In the genomic region with DNA sequence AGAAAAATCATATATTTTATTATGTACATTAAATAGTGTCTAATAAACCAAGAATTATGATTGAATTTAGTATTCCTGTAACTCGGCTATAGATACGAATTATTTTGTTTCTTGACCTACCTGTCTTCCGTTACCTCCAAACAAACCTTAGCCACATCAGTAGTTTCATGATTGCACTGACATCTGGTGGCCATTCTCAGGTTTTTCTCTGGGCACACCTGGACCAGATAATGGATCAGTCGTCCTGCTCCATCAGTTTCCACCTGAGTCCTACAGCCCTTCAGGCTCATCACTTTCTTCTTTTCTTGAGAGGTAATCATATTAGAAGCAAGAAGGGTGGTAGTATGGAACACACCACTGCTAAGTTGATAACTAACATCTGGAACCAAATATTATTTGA, we compare ENCODE assay signal across 21 mouse cellular contexts.
A peak's percentile ranks its signal among the peaks of the same experiment; 100 is the strongest.
DNase-seq lines count a peak whose midpoint lies in the region; ATAC-seq and TF ChIP-seq lines count a peak whose summit lies in the region.
"Had no signal": no experiment of that assay in that cellular context is flagged by ENCODE, and none has a peak within 500 bp of the region (broad histone marks: within the 10 kb centered on the region; RNA-seq: fewer than 3 reads in every experiment).

No protein-coding gene starts in this region.

- no peaks in the 10 kb centered on the region for H3K36me3 ChIP-seq in kidney, adult 2 months (ENCODE audit: control insufficient read depth, insufficient read depth, low read length)
- H3K36me3 ChIP-seq in lung, postnatal 0 days (ENCODE audit: insufficient read depth, low read length) = no peaks in the 10 kb centered on the region
- H3K36me3 ChIP-seq in splenic B cell, adult 2 months (ENCODE audit: control insufficient read depth, insufficient read depth, low read length, poor library complexity, severe bottlenecking) = no peaks in the 10 kb centered on the region
- H3K36me3 ChIP-seq: embryonic facial prominence, embryonic 12.5 days; kidney, embryonic 15.5 days; limb, embryonic 13.5 days; liver, embryonic 15.5 days; midbrain, embryonic 12.5 days had no signal

- CTCF ChIA-PET in Patski (lab: Charles Lee) = no interaction called here

- ATAC-seq in lung, postnatal 0 days = no peak
- no peak for ATAC-seq in Patski
- ATAC-seq: CD4-positive, CD25-positive, alpha-beta regulatory T cell, adult 4 months had no signal

- H3K4me2 ChIP-seq in lung, postnatal 0 days (replicated peaks; ENCODE audit: low read depth, low read length) = no peak overlapping the region
- H3K4me2 ChIP-seq: embryonic facial prominence, embryonic 12.5 days; hindbrain, embryonic 13.5 days; kidney, embryonic 15.5 days; limb, embryonic 13.5 days; liver, embryonic 15.5 days; midbrain, embryonic 12.5 days had no signal

- peak; percentile 11 for DNase-seq in kidney, adult 2 months
- no peak for DNase-seq in kidney, adult 11 months
- no peak for DNase-seq in lung, postnatal 0 days (ENCODE audit: low spot score)
- no peak for DNase-seq in lung, postnatal 4 days
- no peak for DNase-seq in Patski (ENCODE audit: low read depth, low spot score)
- peak; percentile 3 for DNase-seq in splenic B cell, adult 2 months (ENCODE audit: low read depth, low spot score)
- no peak for DNase-seq in Muller cell, postnatal 12 days (ENCODE audit: inconsistent ontology term)
- DNase-seq: adrenal gland, postnatal 25 days; cerebellum, adult 8-10 months; gastrocnemius, postnatal 10 days; layer of hippocampus, adult 9-11 months; lung, postnatal 36 days; right cerebral cortex, adult 18-20 months; thymus, adult 2 months had no signal

- no peak; the same call in 1 of the 2 replicates for TF ChIP-seq CTCF in kidney, adult 2 months (conservative IDR thresholded peaks at IDR 0.05; ENCODE audit: insufficient read depth, insufficient read length, low read depth, low read length)
- peak; percentile 41 for TF ChIP-seq CTCF in lung, postnatal 0 days (IDR thresholded peaks at IDR 0.05)
- peak; percentile 37 for TF ChIP-seq CTCF in Patski (IDR thresholded peaks at IDR 0.05)

- no peaks in the 10 kb centered on the region for H3K4me1 ChIP-seq in kidney, adult 2 months (ENCODE audit: control insufficient read depth, insufficient read depth, low read length)
- H3K4me1 ChIP-seq in lung, postnatal 0 days (ENCODE audit: insufficient read depth, low read depth, low read length) = no peaks in the 10 kb centered on the region
- H3K4me1 ChIP-seq: embryonic facial prominence, embryonic 12.5 days; hindbrain, embryonic 13.5 days; kidney, embryonic 15.5 days; limb, embryonic 13.5 days; liver, embryonic 15.5 days; midbrain, embryonic 12.5 days had no signal

- no peak overlapping the region for H3K9ac ChIP-seq in lung, postnatal 0 days (replicated peaks; ENCODE audit: low read depth)
- H3K9ac ChIP-seq: embryonic facial prominence, embryonic 12.5 days; hindbrain, embryonic 13.5 days; kidney, embryonic 15.5 days; limb, embryonic 13.5 days; liver, embryonic 15.5 days; midbrain, embryonic 12.5 days had no signal

- no peak for TF ChIP-seq EP300 in lung, postnatal 0 days (IDR thresholded peaks at IDR 0.05)

- no peaks in the 10 kb centered on the region for H3K27me3 ChIP-seq in kidney, adult 2 months (replicated peaks; ENCODE audit: control insufficient read depth, insufficient read depth, low read length)
- H3K27me3 ChIP-seq in lung, postnatal 0 days (replicated peaks; ENCODE audit: insufficient read depth, low read length) = no peaks in the 10 kb centered on the region
- no peaks in the 10 kb centered on the region for H3K27me3 ChIP-seq in Patski
- H3K27me3 ChIP-seq in splenic B cell, adult 2 months (ENCODE audit: control insufficient read depth, insufficient read depth, low read length, poor library complexity, severe bottlenecking) = no peaks in the 10 kb centered on the region
- H3K27me3 ChIP-seq: embryonic facial prominence, embryonic 12.5 days; hindbrain, embryonic 13.5 days; kidney, embryonic 15.5 days; limb, embryonic 13.5 days; liver, embryonic 15.5 days; midbrain, embryonic 12.5 days had no signal

- no peak overlapping the region for H3K4me3 ChIP-seq in kidney, adult 2 months (ENCODE audit: insufficient read depth, low read depth, low read length)
- H3K4me3 ChIP-seq in lung, postnatal 0 days (ENCODE audit: low read depth, low read length) = no peak overlapping the region
- H3K4me3 ChIP-seq: embryonic facial prominence, embryonic 12.5 days; hindbrain, embryonic 13.5 days; kidney, embryonic 15.5 days; limb, embryonic 13.5 days; liver, embryonic 15.5 days; midbrain, embryonic 12.5 days had no signal

- TF ChIP-seq POLR2A in kidney, adult 2 months (IDR thresholded peaks at IDR 0.05; ENCODE audit: low read depth, low read length) = no peak

- 65% methylated on average over 4 of the region's 4 CpGs for WGBS in kidney, adult 2 months
- 59% methylated on average over 4 of the region's 4 CpGs for WGBS in lung, postnatal 0 days

- in situ Hi-C loops in Patski (cut with MboI; ENCODE audit: low pct_unique_long_range_greater_than_20kb) = no loop called here

- POLR2A ChIA-PET in Patski (lab: Charles Lee) = no interaction called here

- no peak overlapping the region for H3K27ac ChIP-seq in kidney, adult 2 months (ENCODE audit: insufficient read depth, low read depth, low read length)
- H3K27ac ChIP-seq in lung, postnatal 0 days (ENCODE audit: low read length) = no peak overlapping the region
- H3K27ac ChIP-seq: embryonic facial prominence, embryonic 12.5 days; hindbrain, embryonic 13.5 days; kidney, embryonic 15.5 days; limb, embryonic 13.5 days; liver, embryonic 15.5 days; midbrain, embryonic 12.5 days had no signal

- H3K9me3 ChIP-seq in lung, postnatal 0 days (ENCODE audit: low read length) = no peaks in the 10 kb centered on the region
- H3K9me3 ChIP-seq: embryonic facial prominence, embryonic 12.5 days; hindbrain, embryonic 13.5 days; kidney, embryonic 15.5 days; limb, embryonic 13.5 days; liver, embryonic 15.5 days; midbrain, embryonic 12.5 days had no signal

Comparison
In these comparisons a context has a peak if more than half of its experiments do, and no peak if none do; other contexts are left out.
1. DNase-seq: peak in kidney, adult 2 months (single experiment) and splenic B cell, adult 2 months (single experiment); none in kidney, adult 11 months (single experiment), lung, postnatal 0 days (single experiment), lung, postnatal 4 days (0 of 2), Patski (single experiment) and Muller cell, postnatal 12 days (single experiment).